Mouse (Mus musculus): ENCODE data around the gene Nanog.
"Not testable (repeated sequence)": the region's sequence is repeated elsewhere in the genome, so short reads cannot be mapped to it uniquely, and the experiment has no call there.

Gene Nanog

DNA sequence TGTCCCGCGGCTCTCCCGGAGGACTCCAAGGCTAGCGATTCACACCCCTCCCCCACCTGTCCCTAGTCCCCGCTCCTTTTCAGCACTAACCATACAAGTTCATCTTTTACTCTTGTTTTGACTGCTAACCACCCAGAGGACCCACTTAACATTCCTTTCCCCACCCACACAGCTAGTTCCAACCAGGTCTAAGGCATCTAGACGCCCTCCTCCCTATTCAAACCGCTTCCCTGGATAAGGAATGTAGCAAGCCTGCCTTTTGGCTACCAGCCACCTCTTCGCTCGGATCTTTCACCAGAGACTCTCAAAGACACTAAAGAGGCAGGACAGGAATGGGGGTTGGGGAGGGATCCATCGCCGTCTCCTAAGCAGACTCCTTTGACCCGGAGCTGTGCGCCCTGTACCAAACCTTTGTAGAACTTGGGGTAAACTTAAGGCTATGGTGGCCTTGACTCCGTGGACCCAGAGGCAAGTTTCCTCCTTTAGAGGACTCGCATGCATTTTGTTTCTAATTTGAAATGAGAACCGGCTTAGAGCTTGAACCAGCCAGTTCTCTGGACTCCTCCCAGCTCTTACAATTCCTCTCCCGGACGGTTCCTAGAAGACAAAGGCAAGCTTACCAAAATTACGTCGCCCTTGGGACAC is 4.7 kb upstream of the Nanog start:
- peak; percentile 99 for DNase-seq (ENCODE audit: low read depth, low spot score)

DNA sequence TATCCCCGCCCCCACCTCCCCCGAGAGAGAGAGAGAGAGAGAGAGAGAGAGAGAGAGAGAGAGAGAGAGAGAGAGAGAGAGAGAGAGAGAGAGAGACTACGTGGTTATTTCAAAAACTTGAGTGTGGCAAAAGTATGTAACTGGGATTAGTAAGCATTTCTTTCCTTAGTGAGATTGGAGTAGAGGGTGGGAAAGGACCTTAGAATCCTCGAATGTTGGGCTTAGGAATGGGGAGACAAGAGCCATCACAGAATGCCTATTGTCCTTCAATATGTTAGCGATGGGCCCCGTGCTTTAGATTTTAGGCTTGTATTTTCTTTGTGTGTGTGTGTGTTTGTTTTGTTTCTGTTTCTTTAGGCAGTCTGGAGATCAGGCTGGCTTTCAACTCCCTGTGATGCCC is 4.0 kb upstream of the Nanog start:
- peak; percentile 62 for DNase-seq (ENCODE audit: low read depth, low spot score)

DNA sequence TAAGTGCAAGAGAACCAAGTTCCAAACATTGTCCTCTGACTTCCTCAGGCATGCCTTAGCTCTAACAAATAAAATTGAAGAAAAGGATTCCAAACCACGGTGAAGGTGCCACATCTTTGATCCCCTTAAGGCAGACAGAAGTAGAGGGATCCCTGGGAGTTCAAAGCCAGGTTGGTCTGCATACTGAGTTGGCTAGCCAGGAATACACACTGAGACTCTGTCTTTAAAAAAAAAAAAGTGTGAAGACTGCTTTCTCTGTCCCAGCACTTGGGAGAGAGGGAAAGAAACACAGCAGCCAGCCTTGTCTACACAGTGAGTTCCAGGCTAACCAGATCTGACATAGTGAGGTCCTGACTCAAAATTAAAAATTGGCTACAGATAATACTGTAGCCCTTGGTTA is 3.6 kb upstream of the Nanog start:
- no peak for DNase-seq (ENCODE audit: low read depth, low spot score)

DNA sequence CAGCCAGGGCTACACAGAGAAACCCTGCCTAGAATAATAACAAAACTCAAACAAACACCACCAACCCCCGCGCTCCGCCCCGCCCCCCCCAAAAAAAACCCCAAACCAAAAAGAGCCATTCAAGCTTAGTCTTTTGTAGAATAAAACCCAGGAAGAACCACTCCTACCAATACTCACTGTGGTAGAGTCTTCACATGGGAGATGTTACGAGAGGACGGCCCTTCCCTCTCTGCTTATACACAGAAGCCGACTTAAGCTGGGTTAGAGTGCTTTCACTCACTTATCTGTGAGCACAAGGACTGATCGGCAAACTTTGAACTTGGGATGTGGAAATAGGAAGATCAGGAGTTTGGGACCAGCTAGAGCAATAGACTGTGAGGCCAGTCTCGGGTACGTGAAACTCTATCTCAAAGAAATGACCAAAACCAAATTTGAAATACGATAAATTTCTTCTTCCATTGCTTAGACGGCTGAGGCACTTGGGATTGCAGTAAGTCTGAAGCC is 900 bp upstream of the Nanog start:
- peak; percentile 57 for DNase-seq (ENCODE audit: low read depth, low spot score)

DNA sequence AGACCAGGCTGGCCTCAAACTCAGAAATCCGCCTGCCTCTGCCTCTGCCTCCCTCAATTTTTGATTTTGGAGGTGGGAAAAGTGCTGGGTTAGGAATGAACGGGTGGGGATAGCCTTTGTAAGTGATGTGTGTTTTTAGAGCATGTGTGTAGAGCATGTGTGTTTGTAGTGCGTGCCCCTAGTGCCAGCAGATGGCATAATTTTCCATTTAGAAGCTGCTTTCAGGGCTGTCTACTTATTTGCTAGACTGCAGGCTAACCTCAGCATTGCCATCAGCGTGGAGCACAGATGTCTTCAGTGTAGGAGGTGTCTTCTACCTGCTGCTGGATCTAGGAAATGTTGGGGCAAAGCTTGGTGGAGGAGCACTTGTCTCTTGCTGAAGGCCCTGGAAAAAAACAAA is 1.5 kb downstream of the Nanog start:
- DNase-seq (ENCODE audit: low read depth, low spot score), result peak; percentile 62

DNA sequence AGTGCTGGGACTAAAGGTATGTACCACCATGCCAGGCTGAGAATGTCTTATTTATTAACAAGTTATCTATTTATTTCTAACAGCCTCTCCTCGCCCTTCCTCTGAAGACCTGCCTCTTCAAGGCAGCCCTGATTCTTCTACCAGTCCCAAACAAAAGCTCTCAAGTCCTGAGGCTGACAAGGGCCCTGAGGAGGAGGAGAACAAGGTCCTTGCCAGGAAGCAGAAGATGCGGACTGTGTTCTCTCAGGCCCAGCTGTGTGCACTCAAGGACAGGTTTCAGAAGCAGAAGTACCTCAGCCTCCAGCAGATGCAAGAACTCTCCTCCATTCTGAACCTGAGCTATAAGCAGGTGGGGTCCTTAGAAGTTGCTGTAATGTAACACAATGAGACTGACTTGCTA is 4.2 kb downstream of the Nanog start:
- DNase-seq (ENCODE audit: low read depth, low spot score), result peak; percentile 54

DNA sequence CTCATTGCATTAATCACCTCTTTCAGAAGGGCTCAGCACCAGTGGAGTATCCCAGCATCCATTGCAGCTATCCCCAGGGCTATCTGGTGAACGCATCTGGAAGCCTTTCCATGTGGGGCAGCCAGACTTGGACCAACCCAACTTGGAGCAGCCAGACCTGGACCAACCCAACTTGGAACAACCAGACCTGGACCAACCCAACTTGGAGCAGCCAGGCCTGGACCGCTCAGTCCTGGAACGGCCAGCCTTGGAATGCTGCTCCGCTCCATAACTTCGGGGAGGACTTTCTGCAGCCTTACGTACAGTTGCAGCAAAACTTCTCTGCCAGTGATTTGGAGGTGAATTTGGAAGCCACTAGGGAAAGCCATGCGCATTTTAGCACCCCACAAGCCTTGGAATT is 5.8 kb downstream of the Nanog start:
- not testable (repeated sequence) for DNase-seq (ENCODE audit: low read depth, low spot score)

DNA sequence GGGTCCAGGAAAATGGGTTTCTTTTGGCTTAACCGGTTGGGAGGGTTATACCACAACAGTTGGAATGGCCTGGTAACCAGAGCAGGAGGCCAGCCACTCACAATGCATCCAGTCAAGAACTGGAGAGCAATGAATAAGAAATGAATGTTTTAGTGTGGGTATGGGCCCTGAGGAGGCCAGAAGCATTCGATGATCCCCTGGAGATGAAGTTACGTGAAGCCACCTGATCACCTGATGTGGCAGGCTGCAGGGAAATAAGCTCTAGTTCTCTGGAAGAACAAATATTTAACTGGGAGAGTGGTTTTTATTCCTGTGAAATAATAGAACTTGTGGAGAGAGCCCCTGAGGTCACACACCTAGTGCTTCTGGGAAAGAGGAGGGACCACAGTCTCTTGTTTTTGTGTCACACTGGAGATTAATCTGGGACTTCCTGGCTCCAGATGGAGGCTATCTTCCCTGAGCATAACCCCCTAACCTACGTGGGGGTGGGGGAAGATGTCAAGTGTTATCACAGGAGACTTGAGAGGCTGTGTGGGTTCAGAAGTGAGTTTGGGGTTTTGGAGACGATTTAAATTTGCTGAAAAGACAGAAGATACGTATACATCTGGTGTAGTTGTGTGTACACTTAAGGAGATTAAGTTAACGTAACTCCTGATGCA is 7.5 kb downstream of the Nanog start:
- no peak for DNase-seq (ENCODE audit: low read depth, low spot score)

DNA sequence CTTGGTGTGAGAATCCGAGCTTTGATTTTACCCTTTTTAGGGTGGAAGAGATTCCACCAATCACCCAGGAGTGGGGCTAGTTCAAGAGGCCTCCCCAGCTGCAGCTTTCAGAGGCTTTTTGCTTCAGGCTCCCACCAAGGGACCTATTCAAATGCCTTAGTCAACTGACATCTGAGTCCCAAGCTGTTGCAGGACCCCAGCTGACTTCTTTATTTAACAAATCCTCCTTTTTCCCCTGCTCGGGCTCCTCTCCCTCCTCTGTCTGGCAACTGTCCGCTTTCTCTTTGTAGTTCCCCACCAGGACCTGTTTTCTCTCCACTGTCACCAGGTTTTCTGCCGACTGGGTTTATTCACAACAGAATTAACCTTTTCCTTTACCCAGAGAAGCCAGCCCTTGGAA is 8.6 kb downstream of the Nanog start:
- DNase-seq (ENCODE audit: low read depth, low spot score), result peak; percentile 51

DNA sequence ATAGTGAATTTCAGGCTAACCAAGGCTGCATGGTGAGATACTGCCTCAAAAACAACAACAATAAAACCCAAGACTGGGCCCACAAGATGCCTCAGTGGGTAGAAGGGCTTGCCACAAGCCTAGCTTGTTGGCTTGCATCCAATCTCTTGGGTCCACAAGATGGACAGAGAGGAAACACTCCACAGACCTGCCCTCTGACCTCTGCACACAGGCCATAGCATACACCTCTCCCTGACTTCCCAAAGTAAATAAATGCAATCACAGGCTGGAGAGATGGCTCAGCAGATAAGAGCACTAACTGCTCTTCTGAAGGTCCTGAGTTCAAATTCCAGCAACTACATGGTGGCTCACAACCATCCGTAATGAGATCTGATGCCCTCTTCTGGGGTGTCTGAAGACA is 10.9 kb downstream of the Nanog start:
- DNase-seq (ENCODE audit: low read depth, low spot score), result not testable (repeated sequence)

DNA sequence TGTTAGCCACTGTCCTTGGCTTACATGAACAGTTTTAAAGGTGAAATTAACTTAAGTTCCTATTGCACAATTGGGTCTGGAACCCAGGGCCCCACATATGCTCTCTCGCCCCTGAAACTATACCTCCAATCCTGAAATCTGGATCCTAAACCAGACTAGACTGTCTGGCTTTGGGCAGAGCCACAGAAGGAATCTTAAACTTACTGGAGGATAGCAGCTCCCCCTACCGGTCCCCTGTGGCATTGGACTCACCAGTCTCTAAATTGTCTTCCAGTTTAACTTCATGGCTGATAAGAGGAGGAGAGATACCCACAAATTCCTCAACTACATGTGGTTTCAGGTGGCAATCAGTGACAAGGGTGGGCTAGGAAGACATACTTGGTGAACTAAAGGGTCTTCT is 12.7 kb downstream of the Nanog start:
- peak; percentile 90 for DNase-seq (ENCODE audit: low read depth, low spot score)

DNA sequence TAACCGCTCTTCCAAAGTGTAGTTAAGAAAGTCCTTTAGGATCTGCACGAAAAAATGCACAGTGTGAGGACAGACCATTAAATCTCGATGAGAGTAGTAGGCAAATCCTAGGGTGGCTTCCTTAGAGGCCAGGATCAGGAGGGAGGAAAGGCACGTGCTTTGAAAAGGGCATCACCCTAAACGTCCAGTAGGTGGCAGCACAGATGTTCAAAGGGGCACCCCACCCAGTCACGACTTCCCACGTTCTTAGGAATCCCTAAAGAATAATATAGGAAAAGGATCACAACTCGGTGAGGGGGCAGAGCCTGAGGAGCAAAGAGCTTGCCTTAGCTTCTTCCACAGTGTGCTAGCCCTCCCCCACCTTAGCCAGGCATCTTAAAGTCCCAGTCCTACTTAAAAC is 32.7 kb downstream of the Nanog start:
- DNase-seq (ENCODE audit: low read depth, low spot score), result peak; percentile 95

DNA sequence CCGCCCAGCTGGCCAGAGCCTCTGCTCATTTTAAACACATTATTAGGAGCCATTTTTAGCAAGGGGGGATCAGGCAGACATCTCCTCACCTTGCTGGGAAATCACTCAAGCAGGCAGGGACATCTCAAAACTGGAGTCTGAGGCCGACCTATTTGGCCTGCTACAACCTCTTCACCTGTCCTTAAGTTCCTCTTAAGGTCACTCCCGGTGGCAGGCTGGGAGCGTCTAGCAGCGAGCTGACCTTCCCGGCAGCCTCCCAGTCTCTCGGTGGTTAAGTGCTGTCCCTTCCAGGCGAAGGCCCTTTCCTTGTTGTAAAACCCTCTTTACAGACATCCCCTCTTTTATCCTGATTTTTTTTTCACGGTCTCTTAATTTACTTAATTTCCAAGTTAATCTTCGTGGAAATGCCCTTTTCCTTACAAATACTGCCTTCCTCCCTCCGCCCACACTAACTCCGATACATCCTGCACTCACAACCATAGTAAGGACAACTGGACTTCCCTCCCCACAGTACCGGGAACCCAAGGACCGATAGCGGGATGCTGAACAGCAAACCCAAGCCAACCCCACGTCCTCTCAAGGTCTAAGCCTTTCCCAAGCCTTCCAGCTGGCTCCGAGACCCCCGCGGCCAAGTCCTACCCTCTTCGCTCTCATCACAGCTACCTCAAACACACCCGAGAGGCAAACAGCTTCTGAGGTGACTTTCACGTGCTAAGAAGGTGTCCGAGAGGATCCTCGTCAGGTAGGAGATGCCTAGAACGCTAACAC is 34.4 kb downstream of the Nanog start:
- no peak for DNase-seq (ENCODE audit: low read depth, low spot score)

DNA sequence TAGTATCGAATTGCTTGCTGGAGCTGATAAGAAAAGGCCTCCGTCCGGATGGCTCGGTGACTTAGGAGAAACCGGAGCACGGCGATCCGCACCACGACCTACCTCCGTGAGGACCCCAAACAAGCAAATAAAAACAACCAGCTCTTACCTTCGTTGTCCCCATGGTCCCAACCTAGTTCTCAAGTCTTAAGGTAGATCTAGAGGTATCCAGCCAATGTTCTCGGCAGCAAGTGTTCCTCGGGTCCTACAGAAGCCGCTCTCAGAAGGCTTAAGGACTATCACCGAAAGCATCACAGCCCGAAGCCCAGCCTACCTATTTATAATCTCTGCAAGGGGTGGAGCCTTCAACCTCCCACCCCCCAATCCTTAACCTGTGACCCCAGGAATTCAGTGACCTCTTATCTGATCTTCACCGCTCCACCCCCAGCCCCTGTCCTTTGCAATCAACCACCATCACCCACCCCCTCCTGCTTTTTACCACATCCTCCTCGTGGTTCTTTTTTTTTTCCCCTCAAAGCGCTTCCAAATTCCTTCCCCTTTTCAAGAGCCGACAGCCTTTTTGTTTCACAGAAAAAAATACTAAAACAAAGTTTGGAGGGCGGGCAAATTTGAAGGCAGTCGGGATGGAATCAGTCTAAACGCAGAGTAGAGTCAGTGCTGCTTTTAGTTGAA is 35.1 kb downstream of the Nanog start:
- DNase-seq (ENCODE audit: low read depth, low spot score), result peak; percentile 93

DNA sequence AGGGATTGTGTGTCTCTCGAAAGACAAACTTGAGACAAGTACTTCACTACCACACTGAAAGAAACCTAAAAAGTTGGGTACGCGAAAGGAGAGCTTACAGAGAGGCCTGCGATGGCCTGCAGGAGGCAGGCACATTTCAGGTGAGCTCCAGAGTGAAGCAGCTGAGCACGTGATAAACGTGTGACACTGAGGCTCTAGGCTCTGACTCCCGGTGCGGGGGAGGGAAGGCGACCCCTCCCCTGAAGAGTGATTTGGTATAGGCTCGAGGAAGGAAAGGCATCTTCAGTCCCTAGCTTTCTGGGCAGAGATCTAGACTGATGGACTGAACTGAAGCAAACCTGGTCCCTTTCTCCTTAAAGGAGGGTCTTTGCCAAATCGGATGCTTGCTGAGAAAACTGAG is 36.1 kb downstream of the Nanog start:
- DNase-seq (ENCODE audit: low read depth, low spot score), result peak; percentile 81

DNA sequence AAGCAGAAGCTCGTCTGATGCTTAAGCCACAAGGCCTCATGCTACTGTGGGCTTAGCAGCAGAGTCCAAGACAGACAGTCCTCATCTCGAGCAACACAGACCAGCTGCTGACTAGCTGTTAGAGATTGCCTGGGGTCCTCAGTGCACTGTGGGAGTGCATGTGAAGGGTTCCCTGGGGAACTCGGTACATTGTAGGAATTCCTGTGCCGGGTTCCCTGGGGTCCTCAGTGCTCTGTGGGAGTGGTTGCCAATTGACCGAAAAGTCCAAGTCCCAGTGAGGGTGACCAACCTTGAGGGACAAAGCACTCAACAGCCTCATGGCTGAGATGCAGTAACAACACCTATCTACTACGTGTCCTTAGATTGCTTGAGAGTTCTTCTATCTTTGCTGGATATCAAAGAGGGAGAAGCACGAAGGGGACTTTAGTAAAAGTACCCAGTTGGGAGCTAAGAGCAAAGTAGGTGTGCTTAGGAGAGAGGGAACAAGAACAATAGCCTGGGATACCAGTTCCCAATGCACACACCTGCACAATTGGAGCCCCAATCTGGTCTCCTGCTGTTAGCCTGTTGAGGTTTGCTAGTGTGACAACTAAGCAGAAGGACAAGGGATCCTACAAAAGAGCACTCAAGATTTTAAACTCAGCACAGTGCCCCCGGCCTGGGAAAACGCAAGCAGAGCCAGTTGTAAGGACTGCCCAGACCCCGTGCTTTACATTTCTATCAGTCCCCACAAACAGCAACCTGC is 37.4 kb downstream of the Nanog start:
- peak; percentile 61 for DNase-seq (ENCODE audit: low read depth, low spot score)

DNA sequence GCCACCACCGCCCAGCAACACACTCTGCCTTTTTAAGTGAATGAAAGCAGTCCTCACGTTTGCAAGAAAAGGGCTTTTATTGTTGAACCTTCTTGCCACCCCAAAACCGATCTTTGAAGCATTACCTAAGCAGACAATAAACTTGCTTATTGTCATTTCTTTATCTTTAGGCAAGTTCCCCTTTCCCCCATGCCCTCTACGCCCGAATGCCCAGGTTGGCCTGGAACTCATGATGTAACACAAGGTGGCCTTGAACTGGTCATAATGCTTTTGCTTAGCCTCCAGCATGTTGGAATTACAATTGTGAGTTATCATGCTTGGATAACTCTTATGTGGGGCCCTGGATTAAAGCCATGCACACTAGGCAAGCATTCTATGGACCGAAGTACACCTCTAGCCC is 43.3 kb downstream of the Nanog start:
- no peak for DNase-seq (ENCODE audit: low read depth, low spot score)

DNA sequence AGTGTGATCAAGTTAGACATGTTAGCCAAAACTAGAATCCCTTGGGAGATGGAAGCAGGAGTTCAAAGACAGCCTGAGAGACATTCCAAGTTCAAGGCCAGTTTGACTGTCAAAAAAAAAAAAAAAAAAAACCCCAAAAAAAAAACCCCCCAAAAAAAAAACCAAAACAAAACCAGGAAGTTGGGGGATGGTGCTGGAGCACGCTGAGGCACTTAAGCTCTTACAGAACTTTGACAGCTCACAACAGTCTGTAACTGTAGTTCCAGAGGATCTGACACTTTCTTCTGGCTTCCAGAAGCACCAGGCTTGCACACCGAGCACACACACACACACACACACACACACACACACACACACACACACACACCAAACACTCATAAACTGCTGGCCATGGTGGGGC is 48.6 kb downstream of the Nanog start:
- no peak for DNase-seq (ENCODE audit: low read depth, low spot score)

DNA sequence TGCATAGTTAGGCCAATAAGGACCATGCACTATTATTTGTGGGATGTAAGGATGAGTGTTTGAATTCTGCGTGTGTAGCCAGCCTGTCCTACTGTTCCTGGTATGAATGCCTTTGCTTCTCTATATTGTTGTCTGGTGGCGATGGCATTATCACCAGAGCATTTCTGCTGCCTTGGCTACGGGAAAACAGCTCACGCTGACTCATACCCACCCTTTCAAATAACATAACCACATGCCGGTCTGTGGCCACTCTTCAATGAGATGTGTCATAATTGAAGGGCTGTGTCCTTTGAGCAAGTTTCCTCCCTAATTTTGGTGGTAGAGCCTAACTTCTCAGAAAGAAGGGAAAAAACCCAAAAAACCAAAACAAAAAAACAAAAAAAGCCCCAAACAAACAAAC is 51.4 kb downstream of the Nanog start:
- no peak for DNase-seq (ENCODE audit: low read depth, low spot score)

DNA sequence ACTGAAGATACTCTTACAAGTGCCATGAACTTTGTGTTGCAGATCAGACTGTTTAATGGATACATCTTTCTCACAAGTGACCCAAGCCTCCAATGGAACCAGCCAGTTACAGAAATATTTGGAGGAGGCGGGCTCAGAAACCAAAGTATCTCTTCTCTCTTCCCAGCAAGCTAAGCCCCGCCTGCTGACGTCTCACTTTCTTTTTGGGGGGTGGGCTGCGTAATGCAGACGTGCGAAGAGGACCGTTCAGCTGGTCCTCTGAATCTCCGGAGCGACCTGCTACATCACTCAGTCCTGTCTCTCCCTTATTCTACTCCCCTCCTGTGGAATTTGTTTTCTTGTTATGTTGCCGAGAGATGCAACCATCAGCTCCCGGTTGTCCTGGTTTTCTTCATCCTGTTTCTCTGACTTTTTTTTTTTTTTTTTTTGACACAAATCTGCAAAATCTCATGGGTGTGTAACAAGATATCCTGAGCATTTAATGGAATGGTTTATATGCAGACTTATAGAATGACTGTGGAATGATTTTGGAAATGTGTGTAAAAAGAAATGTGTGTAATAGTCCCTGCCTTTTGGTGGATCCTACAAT is 53.8 kb downstream of the Nanog start:
- DNase-seq (ENCODE audit: low read depth, low spot score), result peak; percentile 90

DNA sequence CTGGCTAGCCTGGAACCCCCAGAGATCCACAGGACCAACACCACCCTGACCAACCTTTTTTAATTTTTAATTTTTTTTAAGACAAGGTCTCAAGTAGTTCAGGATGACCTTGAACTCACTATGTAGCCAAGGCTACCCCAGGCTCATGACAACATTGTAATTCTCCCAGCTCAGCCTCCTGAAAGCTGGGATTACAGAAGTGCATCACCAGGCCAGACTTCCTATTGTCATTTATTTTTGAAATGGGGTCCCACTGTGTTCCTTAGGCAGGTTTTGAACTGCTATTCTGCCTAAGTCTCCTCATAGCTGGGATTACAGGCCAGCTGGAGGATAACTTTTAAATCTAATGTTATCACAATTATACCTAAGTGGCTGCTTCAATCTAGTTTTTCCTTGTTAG is 54.6 kb downstream of the Nanog start:
- no peak for DNase-seq (ENCODE audit: low read depth, low spot score)
